Mouse (Mus musculus): Measurements from ENCODE around the gene Oosp2. TPM values are rescaled to one million over a fixed set of nuclear protein-coding genes. Genes with fewer than 3 reads are reported as not detected.

The Oosp2 gene
- total RNA-seq, 1 experiment from 2014 or later: 2.7 TPM

DNA sequence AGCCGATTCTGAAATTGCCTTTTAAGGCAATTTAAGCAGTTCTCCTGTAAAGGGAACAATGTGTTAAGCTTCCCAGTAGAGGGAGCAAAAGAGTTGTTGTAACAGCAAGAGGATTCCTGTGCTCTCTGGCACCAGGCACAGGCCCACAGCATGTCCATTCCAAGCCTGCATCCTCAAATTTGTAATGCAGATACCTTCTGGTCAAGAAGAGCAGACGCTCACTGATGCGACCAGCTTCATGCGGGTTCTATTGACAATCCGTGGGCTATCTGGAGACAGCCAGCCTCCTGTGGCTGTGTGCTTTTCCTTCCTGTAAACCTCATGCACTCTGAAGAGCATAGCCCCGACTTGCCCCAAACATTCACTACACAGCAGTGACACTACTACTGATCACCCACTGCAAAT is 48.8 kb downstream of the Oosp2 start:
- peak; percentile 62 for ATAC-seq (replicated peaks; ENCODE audit: low read depth, poor library complexity, severe bottlenecking)

DNA sequence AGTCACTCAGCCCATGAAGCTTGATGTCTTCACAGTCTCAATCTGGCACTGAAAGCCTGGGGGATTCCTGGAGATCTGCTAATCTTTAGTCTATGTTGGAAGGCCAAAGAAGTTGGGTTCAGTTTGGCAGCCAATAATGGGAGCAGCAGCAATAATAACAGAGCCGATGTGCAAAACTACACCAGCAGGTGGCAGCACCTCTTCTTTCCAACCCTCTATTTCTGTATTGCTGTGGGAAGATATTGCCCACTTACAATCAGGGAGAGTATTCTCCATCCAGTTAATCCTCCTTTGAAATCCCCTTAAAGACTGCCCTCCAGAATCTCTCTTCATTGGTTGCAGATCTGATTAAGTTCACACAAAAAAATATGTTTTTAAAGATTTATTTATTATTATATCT is 52.2 kb downstream of the Oosp2 start:
- ATAC-seq (replicated peaks; ENCODE audit: low read depth, poor library complexity, severe bottlenecking): no peak

DNA sequence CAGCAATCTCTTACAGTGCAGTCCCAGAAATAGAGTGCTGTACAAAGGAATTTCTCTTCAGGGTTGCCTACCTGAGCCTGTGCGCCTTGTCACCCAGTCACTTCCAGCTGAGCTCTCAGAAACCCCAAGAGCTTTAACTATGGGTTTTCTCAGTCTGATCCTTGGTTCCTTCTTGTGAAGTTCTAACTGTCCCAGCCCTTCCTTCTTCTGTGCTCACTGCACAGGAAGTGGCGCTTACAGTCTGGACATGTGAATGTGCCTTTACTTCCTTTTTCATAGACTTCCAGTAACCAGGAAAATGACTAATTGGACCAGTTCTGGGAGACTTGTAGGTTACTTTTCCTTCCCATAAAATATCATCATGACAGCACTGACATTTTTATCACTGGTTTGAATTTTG is 55.8 kb downstream of the Oosp2 start, which contains the start of gene Ms4a6d:
Ms4a6d (minus strand) TSS at position 247 of the 400 bp plus-strand sequence.
- 0 out of 2 replicates have a peak, but pooled peaks have one; percentile 13 for ATAC-seq (replicated peaks; ENCODE audit: low read depth, poor library complexity, severe bottlenecking)

DNA sequence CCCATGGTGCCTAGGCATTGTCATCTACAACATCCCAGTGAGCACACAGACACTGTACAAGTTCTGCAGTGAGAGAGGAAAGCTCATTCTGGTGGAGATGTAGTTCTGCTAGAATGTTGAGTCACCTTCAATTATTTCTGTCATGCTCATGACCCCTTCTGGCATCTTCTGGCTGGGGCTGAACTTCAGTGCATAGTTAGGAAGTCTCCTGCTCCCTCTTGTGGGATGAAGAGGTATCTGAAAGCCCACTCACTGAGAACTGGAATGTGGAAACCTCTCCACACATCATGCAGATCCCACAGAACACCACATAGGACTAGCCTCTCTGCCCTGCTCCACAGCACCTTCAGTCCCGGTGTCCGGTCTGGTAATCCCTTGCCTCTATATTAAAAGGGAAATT is 58.3 kb downstream of the Oosp2 start:
- ATAC-seq (replicated peaks; ENCODE audit: low read depth, poor library complexity, severe bottlenecking): peak; percentile 96

DNA sequence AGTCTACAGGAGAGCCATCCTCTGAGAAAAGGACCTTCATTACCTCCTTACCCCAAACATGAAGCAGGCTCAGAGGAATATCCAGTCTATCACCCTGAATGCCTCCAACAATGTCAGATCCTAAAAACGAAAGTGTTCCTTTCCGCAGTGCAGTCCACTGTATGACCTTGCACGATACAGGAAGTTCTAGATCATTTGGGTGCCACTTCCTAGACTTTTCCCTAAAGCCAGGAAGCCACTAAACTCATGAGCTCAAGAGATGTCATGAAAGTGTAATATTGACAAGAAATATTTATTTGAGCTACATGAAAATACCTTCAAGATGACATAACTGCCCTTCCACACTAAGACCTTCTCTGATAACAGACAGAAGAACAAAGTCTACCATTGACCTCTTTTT is 59.0 kb downstream of the Oosp2 start:
- ATAC-seq (replicated peaks; ENCODE audit: low read depth, poor library complexity, severe bottlenecking): no peak

Other genes with a start within 250 kb of the Oosp2 start
- gene Ms4a4b, start 217.0 kb downstream of the Oosp2 start, total RNA-seq (2017): 3.1 and 10.3 TPM in 2 replicates
- 108 and 113 TPM in 2 replicates for gene Ms4a6c, start 191.2 kb downstream of the Oosp2 start, total RNA-seq (2017)
- 1.7 and 2.1 TPM in 2 replicates for gene Gm8369, start 174.6 kb downstream of the Oosp2 start, total RNA-seq (2017)
- 13.9 and 26.6 TPM in 2 replicates for gene Ms4a6b, start 144.0 kb downstream of the Oosp2 start, total RNA-seq (2017)
- gene Ms4a4d, start 123.8 kb downstream of the Oosp2 start, total RNA-seq (2017): not detected in 2 replicates
- 0.82 TPM in 1 of 2 replicates, not detected in the other for gene Ms4a6d, start 55.7 kb downstream of the Oosp2 start, total RNA-seq (2017)
- gene Ms4a2, start 36.8 kb downstream of the Oosp2 start, total RNA-seq (2017): 54.6 and 59.7 TPM in 2 replicates
- gene Ms4a3, start 19.7 kb downstream of the Oosp2 start, total RNA-seq (2017): 31.1 and 41.7 TPM in 2 replicates
- gene Oosp1, start 30.6 kb upstream of the Oosp2 start, total RNA-seq (2017): 7.4 and 12.8 TPM in 2 replicates
- not detected in 2 replicates for gene Oosp3, start 36.5 kb upstream of the Oosp2 start, total RNA-seq (2017)
- not detected in 2 replicates for gene Gif, start 87.0 kb upstream of the Oosp2 start, total RNA-seq (2017)
- gene Mrpl16, start 109.8 kb upstream of the Oosp2 start, total RNA-seq (2017): 89.0 and 118 TPM in 2 replicates
- gene Stx3, start 158.8 kb upstream of the Oosp2 start, total RNA-seq (2017): 17.7 and 20.7 TPM in 2 replicates
- gene Olfr1417, start 178.7 kb upstream of the Oosp2 start, total RNA-seq (2017): not detected in 2 replicates
- gene Olfr1418, start 200.5 kb upstream of the Oosp2 start, total RNA-seq (2017): not detected in 2 replicates
- gene Olfr1419, start 214.5 kb upstream of the Oosp2 start, total RNA-seq (2017): not detected in 2 replicates
- gene Olfr1420, start 226.0 kb upstream of the Oosp2 start, total RNA-seq (2017): not detected in 2 replicates